Mouse (Mus musculus): Measurements from ENCODE around the gene Atp5d.

DNA sequence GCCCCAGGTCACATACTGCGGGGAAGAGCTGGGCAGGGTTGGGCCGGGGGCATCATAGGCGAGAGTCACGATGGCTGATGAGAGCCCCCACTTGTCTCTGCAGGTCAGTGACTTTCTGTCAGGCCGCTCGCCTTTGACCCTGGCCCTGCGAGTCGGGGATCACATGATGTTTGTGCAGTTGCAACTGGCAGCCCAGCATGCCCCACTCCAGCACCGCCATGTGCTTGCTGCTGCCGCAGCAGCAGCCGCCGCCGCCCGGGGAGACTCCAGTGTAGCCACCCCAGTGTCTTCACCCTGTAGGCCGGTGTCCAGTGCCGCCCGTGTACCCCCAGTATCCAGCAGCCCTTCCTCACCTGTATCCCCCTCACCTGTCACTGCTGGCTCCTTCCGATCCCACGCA lies 15.3 kb downstream of the Atp5d start:
- TF ChIP-seq CTCF (IDR thresholded peaks at IDR 0.05; ENCODE audit: borderline replicate concordance, extremely low read depth, insufficient read depth, insufficient read length) (no peak), POLR2A (IDR thresholded peaks at IDR 0.05; ENCODE audit: borderline replicate concordance, extremely low read depth, insufficient read depth, insufficient read length, poor library complexity, severe bottlenecking) (no peak)

Data from brain, embryonic 14.5 days (tissue).